Mouse (Mus musculus) kidney, embryonic 14.5 days (tissue): ENCODE measurements at regions not wholly inside any gene's neighbourhood (a gene's known extent, or its start where the extent isn't known, plus 50 kb on each side); places are given as distances from the start of the nearest gene placed in this dataset.
A peak's percentile ranks its signal among the peaks of the same experiment; 100 is the strongest.

Experiments used
- ATAC-seq: fragments of 200-750 bp; cut with Nextera tagmentation; 2 replicates; pipeline ENCODE4 v1.8.0; 2017; ENCODE audit warnings: moderate number of reproducible peaks, mild to moderate bottlenecking, moderate TSS enrichment, moderate library complexity; ENCODE audit not compliant: low FRiP score, low TSS enrichment
- H3K27ac ChIP-seq: fragments of 300-500 bp; sonication (generic); 2 replicates; pipeline ENCODE4 v1.5.1; 2014; ENCODE audit warnings: low read depth, mild to moderate bottlenecking, low read length, moderate library complexity, mixed read lengths
- H3K27me3 ChIP-seq: fragments of 300-500 bp; sonication (generic); 2 replicates; pipeline ENCODE4 v1.6.1; 2014; ENCODE audit warnings: mild to moderate bottlenecking, low read length; ENCODE audit not compliant: control insufficient read depth, insufficient read depth
- H3K36me3 ChIP-seq: fragments of 300-500 bp; sonication (generic); 2 replicates; pipeline ENCODE4 v1.6.1; 2014; ENCODE audit warnings: low read length, mixed read lengths; ENCODE audit not compliant: control insufficient read depth, insufficient read depth
- H3K4me1 ChIP-seq: fragments of 300-500 bp; sonication (generic); 2 replicates; pipeline ENCODE4 v1.6.1; 2014; ENCODE audit warnings: low read length, mixed read lengths; ENCODE audit not compliant: control insufficient read depth, insufficient read depth
- H3K4me2 ChIP-seq: fragments of 300-500 bp; sonication (generic); replicated peaks from 2 replicates; pipeline ENCODE4 v1.6.1; 2014; ENCODE audit warnings: low read depth, mild to moderate bottlenecking, low read length
- H3K4me3 ChIP-seq: fragments of 300-500 bp; sonication (generic); 2 replicates; pipeline ENCODE4 v1.5.1; 2014; ENCODE audit warnings: mild to moderate bottlenecking, low read length
- H3K9ac ChIP-seq: fragments of 300-500 bp; sonication (generic); 2 replicates; pipeline ENCODE4 v1.6.1; 2014; ENCODE audit warnings: low read depth, mild to moderate bottlenecking, low read length, moderate library complexity
- H3K9me3 ChIP-seq: fragments of 300-500 bp; sonication (generic); 2 replicates; pipeline ENCODE4 v1.6.1; 2016; ENCODE audit warnings: low read length; ENCODE audit not compliant: control insufficient read depth
- WGBS: fragments of 180-500 bp; shearing (Covaris S2); extraction: QIAGEN DNeasy Blood & Tissue Kit; methylation state at CpG from one replicate; pipeline ENCODE4 v1.1.7; 2014; 5-methylcytosine and 5-hydroxymethylcytosine counted together

DNA sequence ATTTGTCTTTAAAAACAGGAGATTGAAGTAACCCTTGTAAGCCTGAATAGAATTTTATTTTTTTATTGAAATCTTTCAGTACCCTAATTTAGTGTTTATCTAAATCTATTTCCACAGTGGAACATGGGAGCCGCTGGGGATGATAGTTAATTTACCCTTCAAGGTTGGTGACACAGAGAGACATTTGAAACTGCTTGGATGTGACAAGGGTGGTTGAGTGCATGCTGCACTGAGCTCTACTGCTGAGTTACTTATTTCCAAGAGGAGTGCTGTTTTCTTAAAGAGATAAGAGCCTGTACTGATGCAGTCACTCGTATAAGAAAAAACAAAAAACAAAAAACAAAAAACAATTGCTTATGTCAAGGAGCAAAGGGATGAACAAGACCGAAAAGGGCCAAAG, 123.7 kb upstream of the Map3k1 start:
- H3K9me3 ChIP-seq = no peaks in the 10 kb centered on the region
- no peak overlapping the region for H3K4me3 ChIP-seq
- no peak overlapping the region for H3K9ac ChIP-seq
- peaks cover 9% of the 10 kb centered on the region; the same call in 1 of the 2 replicates for H3K4me1 ChIP-seq
- no peaks in the 10 kb centered on the region for H3K36me3 ChIP-seq
- no peaks in the 10 kb centered on the region for H3K27me3 ChIP-seq
- 0 out of 2 replicates have a peak overlapping the region, but pooled peaks have one; percentile 14 for H3K27ac ChIP-seq
- ATAC-seq = no peak
- 51% methylated on average over 3 of the region's 3 CpGs for WGBS
- no peak overlapping the region for H3K4me2 ChIP-seq

DNA sequence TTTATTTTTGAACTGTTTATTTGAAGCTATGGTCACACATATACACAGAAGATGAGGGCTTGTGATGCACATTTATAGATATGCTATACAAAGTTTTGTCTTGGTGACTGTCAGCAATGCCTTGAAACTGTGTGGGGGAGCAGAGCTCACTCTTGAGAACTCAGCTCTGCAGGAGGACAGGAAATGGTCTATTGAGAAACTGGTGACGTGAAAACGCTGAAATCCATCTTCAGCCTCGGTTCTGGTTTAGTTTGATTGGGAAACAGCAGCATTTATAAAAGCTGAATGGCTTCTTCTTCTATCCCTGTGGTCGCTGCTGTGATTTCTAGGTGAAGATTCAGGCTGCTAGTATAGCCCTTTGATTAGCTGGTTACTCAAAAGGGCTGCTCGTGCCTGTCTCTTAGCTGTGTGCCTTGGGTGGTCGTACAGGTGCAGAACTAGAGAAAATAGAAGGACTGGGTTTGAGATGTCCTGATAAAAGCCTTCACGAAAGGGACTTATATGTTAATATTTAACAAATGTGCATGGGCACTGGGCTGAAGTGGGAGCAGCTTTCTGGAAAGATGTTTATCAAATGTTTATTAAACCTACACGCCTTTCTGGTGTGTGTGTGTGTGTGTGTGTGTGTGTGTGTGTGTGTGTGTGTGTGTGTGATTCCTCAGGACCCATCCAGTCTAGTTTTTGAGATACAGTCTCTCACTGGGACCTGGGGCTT, 124.9 kb upstream of the Map3k1 start:
- no peak overlapping the region for H3K9ac ChIP-seq
- H3K4me1 ChIP-seq = peaks cover 9% of the 10 kb centered on the region; the same call in 1 of the 2 replicates
- 54% methylated on average over 8 of the region's 8 CpGs for WGBS
- no peaks in the 10 kb centered on the region for H3K9me3 ChIP-seq
- ATAC-seq = 0 out of 2 replicates have a peak, but pooled peaks have one; percentile 13
- no peak overlapping the region for H3K4me3 ChIP-seq
- H3K27me3 ChIP-seq = no peaks in the 10 kb centered on the region
- H3K27ac ChIP-seq = no peak overlapping the region
- H3K36me3 ChIP-seq = no peaks in the 10 kb centered on the region
- H3K4me2 ChIP-seq = no peak overlapping the region

DNA sequence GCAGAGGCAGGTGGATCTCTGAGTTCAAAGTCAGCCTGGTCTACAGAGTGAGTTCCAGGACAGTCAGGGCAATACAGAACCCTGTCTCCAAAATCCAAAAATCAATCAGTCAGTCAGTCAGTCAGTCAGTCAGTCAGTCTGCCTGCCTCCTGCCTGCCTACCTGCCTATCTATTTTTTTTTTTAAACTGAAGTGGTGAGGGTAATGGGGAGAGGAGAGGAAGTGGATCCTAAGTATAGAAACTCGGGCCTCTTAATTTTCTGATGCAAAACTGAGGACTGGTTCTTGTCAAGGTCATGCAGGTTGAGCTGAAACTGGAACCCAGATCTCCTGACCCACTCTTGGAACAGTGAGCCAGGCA, 126.9 kb upstream of the Map3k1 start:
- H3K4me2 ChIP-seq = no peak overlapping the region
- 68% methylated on average over 1 of the region's 1 CpGs for WGBS
- H3K36me3 ChIP-seq = no peaks in the 10 kb centered on the region
- peak overlapping the region; percentile 69; the same call in 1 of the 2 replicates for H3K27ac ChIP-seq
- H3K27me3 ChIP-seq = no peaks in the 10 kb centered on the region
- no peaks in the 10 kb centered on the region for H3K9me3 ChIP-seq
- ATAC-seq = no peak
- no peak overlapping the region for H3K9ac ChIP-seq
- H3K4me1 ChIP-seq = peaks cover 21% of the 10 kb centered on the region
- no peak overlapping the region for H3K4me3 ChIP-seq

DNA sequence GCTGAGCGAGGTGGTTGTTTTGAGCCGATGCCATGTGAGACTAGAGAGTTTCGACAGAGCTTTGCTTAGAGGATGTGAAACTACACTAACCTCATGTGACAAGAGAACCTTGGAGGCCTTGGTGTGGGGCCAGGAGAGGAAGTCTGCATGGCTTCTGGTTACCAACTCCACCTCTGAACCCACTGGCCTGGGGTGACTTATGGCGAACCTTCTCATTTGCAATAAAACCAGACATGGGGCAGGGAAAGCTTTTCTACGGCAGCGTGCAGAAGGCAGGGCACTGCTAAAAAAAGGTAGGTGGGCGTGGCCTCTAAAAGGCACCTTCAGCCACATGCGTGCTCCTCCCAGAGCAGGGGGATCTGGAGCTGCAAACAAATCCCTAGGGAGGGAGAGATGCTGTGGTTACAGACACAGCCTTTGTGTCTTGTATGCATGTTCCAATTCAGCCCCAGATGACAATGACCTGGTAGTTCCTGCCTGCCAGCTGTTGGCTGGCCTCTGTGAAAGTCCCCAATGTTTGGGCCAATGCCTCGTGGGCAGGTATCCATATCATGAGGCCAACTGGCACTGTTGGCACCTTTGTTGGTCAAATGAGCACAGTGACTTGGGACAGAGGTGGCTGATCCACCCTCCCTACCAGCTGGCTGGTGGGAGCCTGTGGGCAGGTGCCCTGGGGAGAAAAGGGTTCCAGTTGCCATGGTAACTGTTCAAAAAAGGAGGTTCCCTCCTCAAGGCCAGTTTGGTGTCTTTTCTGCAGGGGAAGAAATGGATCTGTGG, 127.5 kb upstream of the Map3k1 start:
- no peak overlapping the region for H3K4me3 ChIP-seq
- H3K9ac ChIP-seq = no peak overlapping the region
- no peaks in the 10 kb centered on the region for H3K36me3 ChIP-seq
- no peaks in the 10 kb centered on the region for H3K9me3 ChIP-seq
- peaks cover 21% of the 10 kb centered on the region for H3K4me1 ChIP-seq
- no peak for ATAC-seq
- 52% methylated on average over 9 of the region's 9 CpGs for WGBS
- H3K4me2 ChIP-seq = no peak overlapping the region
- no peaks in the 10 kb centered on the region for H3K27me3 ChIP-seq
- peak overlapping the region; percentile 69; the same call in 1 of the 2 replicates for H3K27ac ChIP-seq

DNA sequence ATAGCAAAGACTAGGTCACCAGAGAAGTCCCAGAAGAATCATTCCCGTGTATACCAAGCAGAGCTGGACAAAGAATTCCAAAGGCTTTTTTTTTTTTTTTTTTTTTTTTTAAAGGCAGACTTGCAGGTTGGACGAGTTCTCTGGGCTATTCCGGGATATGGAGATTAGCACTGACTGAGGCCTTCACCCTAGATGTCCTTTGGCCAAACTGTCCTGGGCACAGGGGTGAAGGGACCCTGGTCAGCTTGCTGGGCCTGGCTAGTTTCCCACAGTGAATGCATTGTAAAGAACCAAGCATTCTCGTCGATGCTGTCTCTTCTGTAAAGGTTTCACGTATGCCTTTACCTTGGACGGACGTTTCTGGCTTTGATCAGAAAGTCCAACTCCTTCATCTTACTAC, 128.2 kb upstream of the Map3k1 start:
- ATAC-seq = no peak
- Histone ChIP-seq H3K9ac (no peak overlapping the region), H3K36me3 (no peaks in the 10 kb centered on the region), H3K27me3 (no peaks in the 10 kb centered on the region), H3K27ac (peak overlapping the region; percentile 42; the same call in 1 of the 2 replicates), H3K4me2 (no peak overlapping the region), H3K4me3 (no peak overlapping the region), H3K4me1 (peaks cover 21% of the 10 kb centered on the region), H3K9me3 (no peaks in the 10 kb centered on the region)
- 65% methylated on average over 8 of the region's 8 CpGs for WGBS

DNA sequence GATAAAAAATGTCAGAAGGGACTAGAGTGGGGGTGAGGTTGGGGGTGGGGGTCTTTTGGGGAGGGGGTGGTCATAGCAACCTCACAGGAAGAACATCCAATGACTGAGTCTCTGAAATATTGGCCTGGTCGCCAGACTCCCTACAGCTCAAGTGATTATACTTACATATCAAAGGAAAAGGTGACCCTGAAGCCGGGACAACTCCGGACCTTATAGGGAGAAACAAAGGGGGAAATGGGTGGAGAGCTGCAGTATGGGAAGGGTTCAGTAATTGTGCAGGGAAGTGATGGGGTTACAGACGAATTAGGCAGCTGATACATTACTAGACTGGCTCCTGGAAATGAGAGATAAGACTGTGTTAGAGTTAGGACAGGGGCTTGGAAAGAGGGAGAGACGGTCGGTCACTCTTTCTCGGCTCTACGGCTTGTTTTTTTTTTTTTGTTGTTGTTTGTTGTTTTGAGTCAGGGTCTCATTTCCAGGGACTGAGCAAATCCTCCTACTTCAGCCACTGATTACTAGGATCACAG, 130.2 kb upstream of the Map3k1 start:
- no peaks in the 10 kb centered on the region for H3K27me3 ChIP-seq
- H3K36me3 ChIP-seq = no peaks in the 10 kb centered on the region
- H3K9me3 ChIP-seq = no peaks in the 10 kb centered on the region
- H3K9ac ChIP-seq = no peak overlapping the region
- H3K4me1 ChIP-seq = peaks cover 21% of the 10 kb centered on the region
- ATAC-seq = no peak
- no peak overlapping the region for H3K4me2 ChIP-seq
- 47% methylated on average over 8 of the region's 8 CpGs for WGBS
- no peak overlapping the region for H3K4me3 ChIP-seq
- H3K27ac ChIP-seq = no peak overlapping the region; the same call in 1 of the 2 replicates

DNA sequence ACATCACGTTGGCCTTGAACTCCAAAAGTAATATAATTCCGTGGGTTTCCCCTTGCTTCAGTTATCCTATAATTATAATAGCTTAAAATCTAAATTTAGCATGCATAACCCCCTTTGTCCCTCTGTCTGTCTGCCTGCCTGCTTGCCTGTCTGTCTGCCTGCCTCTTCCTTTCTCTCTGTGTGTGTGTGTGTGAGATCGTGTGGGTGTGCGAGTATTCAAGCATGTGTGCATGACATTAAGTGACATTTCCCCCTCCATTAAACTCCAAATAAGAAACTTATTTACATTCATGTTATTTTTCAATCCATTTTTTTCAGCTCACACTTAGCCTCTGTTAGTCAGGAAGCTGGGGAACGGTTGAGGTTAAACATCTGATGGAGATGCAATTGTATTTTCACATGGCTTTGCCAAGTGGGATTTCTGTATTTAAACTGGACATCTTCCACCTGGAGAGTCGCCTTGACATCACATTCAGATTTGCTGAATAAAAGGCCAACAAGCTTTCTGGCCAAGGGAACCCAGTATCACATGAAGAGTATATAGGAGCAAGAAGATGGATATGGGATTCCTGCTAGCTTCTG, 130.8 kb upstream of the Map3k1 start:
- no peak overlapping the region for H3K4me3 ChIP-seq
- H3K9me3 ChIP-seq = no peaks in the 10 kb centered on the region
- ATAC-seq = no peak
- no peaks in the 10 kb centered on the region for H3K36me3 ChIP-seq
- H3K9ac ChIP-seq = no peak overlapping the region
- peaks cover 21% of the 10 kb centered on the region for H3K4me1 ChIP-seq
- no peaks in the 10 kb centered on the region for H3K27me3 ChIP-seq
- WGBS = 34% methylated on average over 6 of the region's 6 CpGs
- no peak overlapping the region for H3K4me2 ChIP-seq
- no peak overlapping the region; the same call in 1 of the 2 replicates for H3K27ac ChIP-seq

DNA sequence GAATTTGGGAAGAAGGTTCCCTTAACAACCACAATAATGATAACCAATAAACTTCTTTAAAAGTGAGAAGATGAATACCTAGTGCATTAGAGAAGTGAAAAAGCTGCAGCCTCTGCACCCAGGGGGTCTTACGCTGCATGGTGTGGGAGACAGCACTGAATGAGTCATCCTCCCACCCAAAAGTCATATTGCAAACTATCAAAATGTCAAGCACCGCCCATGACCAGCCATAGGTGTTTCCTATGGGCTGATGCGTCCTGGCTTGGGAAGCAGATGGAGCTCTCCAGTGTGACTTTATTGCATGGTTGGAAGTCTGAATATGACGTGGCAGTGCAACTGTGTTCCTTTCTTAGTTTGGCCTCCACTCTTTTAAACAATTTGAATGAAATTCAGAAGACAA, 131.5 kb upstream of the Map3k1 start:
- no peak for ATAC-seq
- no peak overlapping the region for H3K27ac ChIP-seq
- no peak overlapping the region for H3K9ac ChIP-seq
- 89% methylated on average over 4 of the region's 4 CpGs for WGBS
- H3K36me3 ChIP-seq = no peaks in the 10 kb centered on the region
- H3K27me3 ChIP-seq = no peaks in the 10 kb centered on the region
- no peak overlapping the region for H3K4me2 ChIP-seq
- no peaks in the 10 kb centered on the region for H3K9me3 ChIP-seq
- H3K4me1 ChIP-seq = peaks cover 21% of the 10 kb centered on the region
- H3K4me3 ChIP-seq = no peak overlapping the region
